Mouse (Mus musculus) MEL (cell line): ENCODE results near the gene Gm38394. TPM values are rescaled to one million over a fixed set of nuclear protein-coding genes. Genes with fewer than 3 reads are reported as not detected.

Source experiments
- DNase-seq: peaks from one replicate; pipeline ENCODE4 v3.0.0; 2011; ENCODE audit warnings: low read depth, low spot score
- H3K27ac ChIP-seq: 2 replicates; pipeline ENCODE4 v1.5.1; 2012; ENCODE audit warnings: low read depth, mild to moderate bottlenecking, control low read depth, low read length, moderate library complexity; ENCODE audit not compliant: control insufficient read depth
- H3K27me3 ChIP-seq, 2 experiments: fragments of 150-350 bp in 1 of 2; sonication (generic) in 1 of 2; 2 replicates each; pipeline ENCODE4 v1.6.1; 2012; ENCODE audit warnings: low read length in 2 of 2, mild to moderate bottlenecking in 2 of 2, improper control_type of control experiment in 1 of 2, moderate library complexity in 1 of 2; ENCODE audit not compliant: insufficient read depth in 2 of 2, control insufficient read depth in 1 of 2
- H3K36me3 ChIP-seq, 2 experiments: 2 replicates each; pipeline ENCODE4 v1.6.1; 2012 to 2014; ENCODE audit warnings: low read length in 2 of 2, improper control_type of control experiment in 1 of 2, inconsistent platforms in 1 of 2, mild to moderate bottlenecking in 1 of 2; ENCODE audit not compliant: insufficient read depth in 2 of 2, control insufficient read depth in 1 of 2
- H3K4me1 ChIP-seq, 2 experiments: fragments of 150-350 bp in 1 of 2; sonication (generic) in 1 of 2; 2 replicates each; pipeline ENCODE4 v1.6.1; 2012; ENCODE audit warnings: low read length in 2 of 2, improper control_type of control experiment in 1 of 2, mild to moderate bottlenecking in 1 of 2; ENCODE audit not compliant: insufficient read depth in 2 of 2, control insufficient read depth in 1 of 2
- H3K4me3 ChIP-seq, 2 experiments: fragments of 150-350 bp in 1 of 2; sonication (generic) in 1 of 2; 2 replicates each; pipeline ENCODE4 v1.5.1; 2012; ENCODE audit warnings: low read depth in 2 of 2, low read length in 2 of 2, mild to moderate bottlenecking in 2 of 2, moderate library complexity in 2 of 2, control low read depth in 1 of 2, improper control_type of control experiment in 1 of 2; ENCODE audit not compliant: control insufficient read depth in 1 of 2, insufficient read depth in 1 of 2
- H3K79me2 ChIP-seq: 2 replicates; pipeline ENCODE4 v1.6.1; 2012; ENCODE audit warnings: mild to moderate bottlenecking, low read length, moderate library complexity; ENCODE audit not compliant: control insufficient read depth, poor library complexity, insufficient read depth
- H3K9ac ChIP-seq: 2 replicates; pipeline ENCODE4 v1.6.1; 2012; ENCODE audit warnings: low read depth, mild to moderate bottlenecking, control low read depth, low read length, moderate library complexity; ENCODE audit not compliant: control insufficient read depth, poor library complexity, severe bottlenecking
- H3K9me3 ChIP-seq: fragments of 150-350 bp; sonication (generic); replicated peaks from 2 replicates; pipeline ENCODE4 v1.6.1; 2012; ENCODE audit warnings: mild to moderate bottlenecking, low read length, improper control_type of control experiment, moderate library complexity; ENCODE audit not compliant: insufficient read depth
- BHLHE40 ChIP-seq: IDR thresholded peaks from 2 replicates; pipeline ENCODE4 v1.6.1; 2012; ENCODE audit warnings: low read depth, mild to moderate bottlenecking, inconsistent platforms, low read length, improper control_type of control experiment, borderline replicate concordance
- CHD1 ChIP-seq: IDR thresholded peaks from 2 replicates; pipeline ENCODE4 v1.6.1; 2012; ENCODE audit warnings: low read depth, mild to moderate bottlenecking, inconsistent platforms, low read length, improper control_type of control experiment
- CHD2 ChIP-seq: IDR thresholded peaks from 2 replicates; pipeline ENCODE4 v1.6.1; 2011; ENCODE audit warnings: low read length, improper control_type of control experiment
- CTCF ChIP-seq, 3 experiments: IDR thresholded peaks in 2 of 3; conservative IDR thresholded peaks in 1 of 3; 2 replicates each; pipeline ENCODE4 v1.5.1; 2011 to 2012; ENCODE audit warnings: low read length in 3 of 3, low read depth in 2 of 3, mild to moderate bottlenecking in 2 of 3, improper control_type of control experiment in 1 of 3, inconsistent platforms in 1 of 3, mixed read lengths in 1 of 3, moderate library complexity in 1 of 3; ENCODE audit not compliant: control insufficient read depth in 1 of 3, insufficient read depth in 1 of 3, poor library complexity in 1 of 3, severe bottlenecking in 1 of 3
- ELF1 ChIP-seq: IDR thresholded peaks from 2 replicates; pipeline ENCODE4 v1.6.1; 2014; ENCODE audit warnings: low read depth, mild to moderate bottlenecking, inconsistent platforms, low read length, improper control_type of control experiment, moderate library complexity
- MAFK ChIP-seq: IDR thresholded peaks from 2 replicates; pipeline ENCODE4 v1.6.1; 2011; ENCODE audit warnings: low read depth, mild to moderate bottlenecking, low read length, improper control_type of control experiment, borderline replicate concordance
- MEF2A ChIP-seq: IDR thresholded peaks from 2 replicates; pipeline ENCODE4 v1.6.1; 2014; ENCODE audit warnings: low read depth, mild to moderate bottlenecking, inconsistent platforms, low read length, improper control_type of control experiment; ENCODE audit not compliant: poor library complexity, insufficient replicate concordance, severe bottlenecking; ENCODE audit errors: extremely low read depth
- MYB ChIP-seq: IDR thresholded peaks from 2 replicates; pipeline ENCODE4 v1.6.1; 2011; ENCODE audit warnings: mild to moderate bottlenecking, low read depth, low read length, improper control_type of control experiment
- MYC ChIP-seq: IDR thresholded peaks from 2 replicates; pipeline ENCODE4 v1.6.1; 2011; ENCODE audit warnings: low read depth, mild to moderate bottlenecking, low read length, improper control_type of control experiment, moderate library complexity
- NELFE ChIP-seq: IDR thresholded peaks from 2 replicates; pipeline ENCODE4 v1.6.1; 2011; ENCODE audit warnings: low read depth, low read length, improper control_type of control experiment
- POLR2A ChIP-seq, 2 experiments: IDR thresholded peaks; 2 replicates each; pipeline ENCODE4 v1.6.1; 2011 to 2012; ENCODE audit warnings: low read length in 2 of 2, mild to moderate bottlenecking in 2 of 2, control low read depth in 1 of 2, improper control_type of control experiment in 1 of 2, low read depth in 1 of 2, moderate library complexity in 1 of 2; ENCODE audit not compliant: control insufficient read depth in 1 of 2, insufficient read depth in 1 of 2, poor library complexity in 1 of 2
- POLR2AphosphoS2 ChIP-seq: IDR thresholded peaks from 2 replicates; pipeline ENCODE4 v1.6.1; 2011; ENCODE audit warnings: low read length, improper control_type of control experiment
- POLR2AphosphoS5 ChIP-seq: IDR thresholded peaks from 2 replicates; pipeline ENCODE4 v1.6.1; 2012; ENCODE audit warnings: low read depth, borderline replicate concordance, mild to moderate bottlenecking, inconsistent platforms, low read length, moderate library complexity, mixed read lengths
- SMC3 ChIP-seq: IDR thresholded peaks from 2 replicates; pipeline ENCODE4 v1.6.1; 2011; ENCODE audit warnings: low read depth, low read length, improper control_type of control experiment
- TBP ChIP-seq: IDR thresholded peaks from 2 replicates; pipeline ENCODE4 v1.8.0; 2011; ENCODE audit warnings: low read depth, low read length, improper control_type of control experiment
- USF2 ChIP-seq, 2 experiments: IDR thresholded peaks; 2 replicates each; pipeline ENCODE4 v1.6.1; 2011 to 2012; ENCODE audit warnings: improper control_type of control experiment in 2 of 2, low read length in 2 of 2, borderline replicate concordance in 1 of 2, inconsistent platforms in 1 of 2, low read depth in 1 of 2, mild to moderate bottlenecking in 1 of 2; ENCODE audit not compliant: insufficient read depth in 1 of 2
- ZMIZ1 ChIP-seq: IDR thresholded peaks from 2 replicates; pipeline ENCODE4 v1.6.1; 2012; ENCODE audit warnings: low read depth, mild to moderate bottlenecking, inconsistent platforms, low read length, improper control_type of control experiment, moderate library complexity
- ZNF384 ChIP-seq: IDR thresholded peaks from 2 replicates; pipeline ENCODE4 v1.6.1; 2012; ENCODE audit warnings: low read depth, mild to moderate bottlenecking, inconsistent platforms, low read length, improper control_type of control experiment
- polyA plus RNA-seq, 2 experiments: library from polyadenylated mRNA; stranded (reverse) in 1 of 2; unstranded in 1 of 2; fragments of >175 nt in 1 of 2; fragments of >200 nt in 1 of 2; gene quantifications; 2 replicates each; pipeline versions ENCODE4 v1.2.1 to v1.2.4; 2012; ENCODE audit warnings: low replicate concordance in 2 of 2, low read depth in 1 of 2; ENCODE audit not compliant: insufficient read length in 2 of 2, insufficient read depth in 1 of 2, missing spikeins in 1 of 2
- total RNA-seq: library from RNA; depleted of rRNA; stranded (reverse); fragments of 300-350 nt; gene quantifications from 2 replicates; pipeline ENCODE4 v1.2.3, GENCODE M21; 2012

The Gm38394 gene
- total and polyA plus RNA-seq, 3 experiments: 1.0 to 5.2 TPM; not detected in 1

DNA sequence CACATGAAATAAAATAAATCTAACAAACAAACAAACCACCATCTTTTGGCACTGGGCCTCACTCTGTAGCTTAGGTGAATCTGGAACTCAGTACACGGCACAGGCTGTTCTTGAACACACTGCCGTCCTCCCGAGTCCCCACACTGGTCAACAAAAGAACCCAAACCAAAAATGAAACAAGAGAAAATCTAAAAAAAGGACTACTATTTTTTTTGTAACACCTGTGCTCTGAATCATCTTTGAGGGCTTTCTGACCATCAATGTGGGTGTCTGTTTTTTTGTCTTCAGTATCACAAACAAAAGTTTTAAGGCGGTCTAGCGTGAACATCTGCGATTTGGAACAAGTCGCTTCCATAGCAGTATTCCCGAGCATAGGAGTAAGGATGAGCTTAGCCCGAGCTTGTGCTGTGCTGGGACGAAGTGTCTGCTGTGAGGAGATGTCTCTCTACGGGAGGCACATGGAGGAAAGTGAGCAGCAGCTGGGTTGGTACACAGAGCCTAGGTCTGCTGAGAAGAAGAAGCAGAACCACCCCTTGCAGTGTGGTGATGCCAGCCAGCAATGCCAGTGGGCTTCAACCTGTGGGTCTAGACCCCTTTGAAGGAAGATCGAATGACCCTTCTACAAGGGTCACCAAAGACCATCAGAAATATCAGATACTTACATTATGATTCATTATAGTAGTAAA, 37.0 kb upstream of the Gm38394 start:
- Histone ChIP-seq H3K79me2 (no peaks in the 10 kb centered on the region), H3K4me3 (no peak overlapping the region), H3K27ac (no peak overlapping the region), H3K9me3 (no peaks in the 10 kb centered on the region), H3K27me3 (no peaks in the 10 kb centered on the region), H3K4me1 (no peaks in the 10 kb centered on the region), H3K9ac (no peak overlapping the region), H3K36me3 (no peaks in the 10 kb centered on the region)
- no peak for DNase-seq
- TF ChIP-seq MEF2A (no peak), TBP (no peak), POLR2AphosphoS2 (no peak), BHLHE40 (no peak), CHD2 (no peak)

DNA sequence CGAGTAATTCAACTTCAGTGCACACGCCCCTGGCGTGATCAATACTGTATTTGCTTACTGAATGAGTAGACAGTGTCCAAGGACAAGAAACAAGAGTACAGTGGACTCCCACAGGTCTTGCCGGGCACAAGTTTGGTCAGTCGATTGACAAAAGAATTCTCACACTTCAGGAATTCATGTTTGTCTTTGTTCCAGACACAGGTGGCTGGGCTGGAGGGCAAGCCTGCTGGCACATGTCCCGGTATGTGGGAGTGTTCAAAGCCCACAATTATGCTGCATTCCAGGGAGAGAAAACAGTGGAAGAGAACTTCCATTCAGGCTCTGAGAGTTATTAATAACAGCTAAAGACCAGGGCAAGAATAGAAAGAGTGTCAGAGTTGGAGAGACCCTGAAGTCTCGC, 34.8 kb upstream of the Gm38394 start:
- no peaks in the 10 kb centered on the region for H3K4me1 ChIP-seq

DNA sequence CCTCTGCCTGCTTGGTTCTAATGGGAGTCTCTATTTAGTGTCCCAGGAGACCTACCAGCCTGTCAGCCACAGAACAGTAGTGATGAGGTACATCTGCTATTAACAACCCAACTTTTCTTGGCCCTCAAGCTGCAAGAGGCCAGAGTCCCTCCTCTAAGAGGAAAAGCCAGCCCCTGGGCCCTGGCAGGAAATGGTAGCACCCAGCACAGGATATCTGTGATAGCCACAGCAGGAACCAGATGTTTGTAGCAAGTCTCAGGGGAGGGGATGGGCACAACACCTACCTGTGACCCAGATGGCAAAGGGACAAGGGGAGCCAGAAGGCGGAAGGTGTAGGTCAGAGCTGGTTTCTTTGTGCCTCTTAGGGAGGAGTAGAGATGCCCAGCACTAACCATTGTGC, 33.8 kb upstream of the Gm38394 start:
- no peaks in the 10 kb centered on the region for H3K4me1 ChIP-seq
- no peaks in the 10 kb centered on the region; a peak in 2 of 4 replicates for H3K27me3 ChIP-seq
- H3K36me3 ChIP-seq: no peaks in the 10 kb centered on the region
- no peak overlapping the region for H3K27ac ChIP-seq
- H3K4me3 ChIP-seq: no peak overlapping the region
- no peak for DNase-seq
- H3K79me2 ChIP-seq: no peaks in the 10 kb centered on the region
- H3K9me3 ChIP-seq: no peaks in the 10 kb centered on the region
- TF ChIP-seq MAFK: no peak
- TF ChIP-seq SMC3: no peak
- no peak for TF ChIP-seq NELFE
- TF ChIP-seq CHD1: no peak
- TF ChIP-seq MYB: no peak
- TF ChIP-seq MYC: no peak
- TF ChIP-seq POLR2A (IDR thresholded peaks at IDR 0.05; ENCODE audit: control insufficient read depth in 1 of 2, insufficient read depth in 1 of 2, low read depth in 1 of 2, low read length in 2 of 2, poor library complexity in 1 of 2): no peak
- no peak for TF ChIP-seq ELF1
- TF ChIP-seq USF2 (IDR thresholded peaks at IDR 0.05; ENCODE audit: borderline replicate concordance in 1 of 2, insufficient read depth in 1 of 2, low read depth in 1 of 2, low read length in 2 of 2): no peak
- TF ChIP-seq CTCF (IDR thresholded peaks at IDR 0.05 in 2 of 3, conservative IDR thresholded peaks at IDR 0.05 in 1 of 3; ENCODE audit: control insufficient read depth in 1 of 3, insufficient read depth in 1 of 3, low read depth in 2 of 3, low read length in 3 of 3, poor library complexity in 1 of 3, severe bottlenecking in 1 of 3): no peak
- no peak for TF ChIP-seq POLR2AphosphoS5
- H3K9ac ChIP-seq: no peak overlapping the region

More for the DNA sequence above, 34.8 kb upstream of the Gm38394 start:
- Histone ChIP-seq H3K9ac (no peak overlapping the region), H3K79me2 (no peaks in the 10 kb centered on the region), H3K36me3 (no peaks in the 10 kb centered on the region), H3K27ac (no peak overlapping the region), H3K4me3 (no peak overlapping the region), H3K27me3 (no peaks in the 10 kb centered on the region; a peak in 1 of 4 replicates), H3K9me3 (no peaks in the 10 kb centered on the region)
- TF ChIP-seq ZMIZ1 (no peak), POLR2A (IDR thresholded peaks at IDR 0.05; ENCODE audit: control insufficient read depth in 1 of 2, insufficient read depth in 1 of 2, low read depth in 1 of 2, low read length in 2 of 2, poor library complexity in 1 of 2) (no peak), CTCF (IDR thresholded peaks at IDR 0.05 in 2 of 3, conservative IDR thresholded peaks at IDR 0.05 in 1 of 3; ENCODE audit: control insufficient read depth in 1 of 3, insufficient read depth in 1 of 3, low read depth in 2 of 3, low read length in 3 of 3, poor library complexity in 1 of 3, severe bottlenecking in 1 of 3) (no peak), MYC (no peak), NELFE (no peak), ZNF384 (no peak), TBP (no peak), CHD1 (no peak), USF2 (IDR thresholded peaks at IDR 0.05; ENCODE audit: borderline replicate concordance in 1 of 2, insufficient read depth in 1 of 2, low read depth in 1 of 2, low read length in 2 of 2) (no peak), MEF2A (no peak)
- no peak for DNase-seq
